Mouse (Mus musculus): ENCODE measurements around the gene Mcf2l. TPM values are rescaled to one million over a fixed set of nuclear protein-coding genes. Genes with fewer than 3 reads are reported as not detected.
A peak's percentile ranks its signal among the peaks of the same experiment; 100 is the strongest.

Mcf2l gene
- polyA plus RNA-seq, 1 experiment from 2014 or later: 18.7 TPM

DNA sequence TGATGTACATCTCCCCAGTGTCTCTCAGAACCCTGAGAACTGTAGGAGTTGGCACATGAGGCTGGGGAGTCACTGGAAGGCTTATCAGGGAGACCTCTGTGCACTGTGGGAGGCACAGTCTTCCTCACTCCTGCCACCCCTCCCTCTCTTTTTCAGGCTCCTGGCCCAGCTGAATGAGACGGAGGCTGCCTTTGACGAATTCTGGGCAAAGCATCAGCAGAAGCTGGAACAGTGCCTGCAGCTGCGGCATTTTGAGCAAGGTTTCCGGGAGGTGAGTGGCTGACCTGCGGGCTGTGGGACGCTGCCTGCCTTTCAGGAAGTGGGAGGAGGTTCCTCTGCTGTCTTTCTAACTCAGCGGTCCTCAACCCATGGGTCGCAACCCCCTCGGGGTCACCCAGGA lies 126.2 kb downstream of the Mcf2l start:
- Histone ChIP-seq H3K27ac (replicated peaks) (no peak overlapping the region), H3K27me3 (no peaks in the 10 kb centered on the region), H3K4me2 (replicated peaks) (no peak overlapping the region), H3K4me3 (replicated peaks) (no peak overlapping the region), H3K36me3 (peaks cover 46% of the 10 kb centered on the region), H3K9ac (no peak overlapping the region), H3K4me1 (peaks cover 25% of the 10 kb centered on the region), H3K9me3 (replicated peaks) (no peaks in the 10 kb centered on the region)
- ATAC-seq (ENCODE audit: insufficient number of reproducible peaks, low FRiP score, low TSS enrichment, low read depth): no peak
- WGBS: 69% methylated on average over 9 of the region's 9 CpGs

DNA sequence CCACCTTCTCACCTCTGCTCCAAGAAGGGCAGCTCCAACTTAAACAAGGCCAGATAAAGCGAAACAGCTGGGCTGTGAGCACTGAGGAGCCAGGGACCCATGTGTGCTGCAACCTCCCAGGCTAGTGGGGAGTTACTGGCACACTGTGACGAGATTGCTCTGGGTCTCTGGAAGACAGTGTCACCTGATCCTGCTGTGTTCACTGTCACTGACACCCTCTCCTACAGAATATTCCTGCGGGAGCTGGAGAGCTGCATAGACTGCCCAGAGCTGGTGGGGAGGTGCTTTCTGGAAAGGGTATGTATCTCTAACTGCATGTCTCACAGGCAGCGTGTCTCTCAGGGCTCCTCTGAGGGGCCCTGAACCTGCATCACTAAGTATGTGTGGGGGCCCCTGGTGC lies 133.9 kb downstream of the Mcf2l start:
- 61% methylated on average over 4 of the region's 4 CpGs for WGBS
- Histone ChIP-seq H3K4me1 (no peaks in the 10 kb centered on the region), H3K4me2 (replicated peaks) (no peak overlapping the region), H3K9ac (no peak overlapping the region), H3K36me3 (peaks cover 55% of the 10 kb centered on the region), H3K9me3 (replicated peaks) (no peaks in the 10 kb centered on the region), H3K4me3 (replicated peaks) (no peak overlapping the region), H3K27me3 (no peaks in the 10 kb centered on the region), H3K27ac (replicated peaks) (no peak overlapping the region)
- ATAC-seq (ENCODE audit: insufficient number of reproducible peaks, low FRiP score, low TSS enrichment, low read depth): no peak

DNA sequence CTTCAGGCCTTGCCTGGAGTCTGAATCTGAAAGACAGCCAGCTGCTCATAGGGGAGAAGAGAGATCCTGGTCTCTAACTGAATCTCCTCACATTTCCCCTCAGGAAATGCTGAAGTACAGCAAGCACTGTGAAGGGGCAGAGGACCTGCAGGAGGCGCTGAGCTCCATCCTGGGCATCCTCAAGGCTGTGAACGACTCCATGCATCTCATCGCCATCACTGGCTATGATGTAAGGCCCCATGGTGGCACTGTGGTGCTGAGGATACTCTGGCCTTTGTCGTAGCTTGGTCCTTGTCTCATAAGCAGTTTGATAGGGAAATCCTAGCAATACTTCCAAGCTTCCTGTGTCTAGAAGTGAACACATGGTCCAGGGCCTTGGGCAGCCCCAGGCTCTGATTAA lies 136.7 kb downstream of the Mcf2l start:
- Histone ChIP-seq H3K9me3 (replicated peaks) (no peaks in the 10 kb centered on the region), H3K4me1 (no peaks in the 10 kb centered on the region), H3K27me3 (no peaks in the 10 kb centered on the region), H3K27ac (replicated peaks) (no peak overlapping the region), H3K4me2 (replicated peaks) (no peak overlapping the region), H3K4me3 (replicated peaks) (no peak overlapping the region), H3K9ac (no peak overlapping the region), H3K36me3 (peaks cover 46% of the 10 kb centered on the region)
- no peak for ATAC-seq (ENCODE audit: insufficient number of reproducible peaks, low FRiP score, low TSS enrichment, low read depth)
- WGBS: 52% methylated on average over 4 of the region's 4 CpGs

DNA sequence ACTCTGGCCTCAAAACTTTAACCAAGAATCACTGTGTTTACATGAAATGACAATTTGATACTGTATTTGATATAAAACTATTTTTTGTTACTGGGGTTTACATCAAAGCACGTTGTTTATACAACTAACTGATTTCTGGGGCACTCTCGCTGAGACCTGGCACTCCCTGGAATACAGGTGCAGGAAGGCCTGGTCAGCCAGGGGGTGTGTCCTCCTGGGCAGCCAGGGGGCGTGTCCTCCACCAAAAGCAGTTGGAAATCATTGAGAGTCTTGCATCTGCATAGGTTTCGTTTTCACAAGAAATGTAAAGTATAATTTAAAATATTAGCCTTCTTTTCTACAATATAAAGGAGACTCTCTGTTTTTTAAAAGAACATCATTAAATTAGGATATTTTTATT lies 146.0 kb downstream of the Mcf2l start:
- WGBS: 46% methylated on average over 4 of the region's 4 CpGs
- no peak for ATAC-seq (ENCODE audit: insufficient number of reproducible peaks, low FRiP score, low TSS enrichment, low read depth)
- H3K9ac ChIP-seq: no peak overlapping the region
- H3K4me1 ChIP-seq: no peaks in the 10 kb centered on the region
- no peak overlapping the region for H3K4me2 ChIP-seq (replicated peaks)
- H3K9me3 ChIP-seq (replicated peaks): no peaks in the 10 kb centered on the region
- no peak overlapping the region for H3K4me3 ChIP-seq (replicated peaks)
- no peak overlapping the region for H3K27ac ChIP-seq (replicated peaks)
- H3K27me3 ChIP-seq: no peaks in the 10 kb centered on the region
- H3K36me3 ChIP-seq: 0 out of 2 replicates have a peak, but pooled peaks cover 12% of the 10 kb centered on the region

DNA sequence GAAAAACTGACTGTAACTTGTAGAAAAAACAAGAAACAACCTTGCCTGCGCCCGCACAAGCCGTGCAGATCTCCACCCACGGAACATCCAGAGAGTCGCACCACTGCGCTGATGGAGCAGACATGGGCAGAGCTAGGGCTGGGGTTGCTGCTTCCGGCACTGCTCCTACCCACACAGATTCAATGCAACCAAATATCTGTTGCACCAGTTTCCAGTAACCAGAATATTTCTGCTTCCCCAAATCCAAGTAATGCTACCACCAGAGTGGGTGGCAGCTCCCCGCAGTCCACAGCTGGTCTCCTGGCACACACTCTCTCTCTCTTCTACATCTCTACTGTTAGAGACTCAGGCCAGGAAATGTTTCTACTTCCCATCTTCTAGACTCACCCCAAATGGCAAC lies 148.2 kb downstream of the Mcf2l start:
- Histone ChIP-seq H3K36me3 (0 out of 2 replicates have a peak, but pooled peaks cover 9% of the 10 kb centered on the region), H3K4me1 (no peaks in the 10 kb centered on the region), H3K4me3 (replicated peaks) (no peak overlapping the region), H3K4me2 (replicated peaks) (no peak overlapping the region), H3K27ac (replicated peaks) (no peak overlapping the region), H3K27me3 (no peaks in the 10 kb centered on the region), H3K9me3 (replicated peaks) (no peaks in the 10 kb centered on the region), H3K9ac (no peak overlapping the region)
- 86% methylated on average over 8 of the region's 8 CpGs for WGBS
- no peak for ATAC-seq (ENCODE audit: insufficient number of reproducible peaks, low FRiP score, low TSS enrichment, low read depth)

DNA sequence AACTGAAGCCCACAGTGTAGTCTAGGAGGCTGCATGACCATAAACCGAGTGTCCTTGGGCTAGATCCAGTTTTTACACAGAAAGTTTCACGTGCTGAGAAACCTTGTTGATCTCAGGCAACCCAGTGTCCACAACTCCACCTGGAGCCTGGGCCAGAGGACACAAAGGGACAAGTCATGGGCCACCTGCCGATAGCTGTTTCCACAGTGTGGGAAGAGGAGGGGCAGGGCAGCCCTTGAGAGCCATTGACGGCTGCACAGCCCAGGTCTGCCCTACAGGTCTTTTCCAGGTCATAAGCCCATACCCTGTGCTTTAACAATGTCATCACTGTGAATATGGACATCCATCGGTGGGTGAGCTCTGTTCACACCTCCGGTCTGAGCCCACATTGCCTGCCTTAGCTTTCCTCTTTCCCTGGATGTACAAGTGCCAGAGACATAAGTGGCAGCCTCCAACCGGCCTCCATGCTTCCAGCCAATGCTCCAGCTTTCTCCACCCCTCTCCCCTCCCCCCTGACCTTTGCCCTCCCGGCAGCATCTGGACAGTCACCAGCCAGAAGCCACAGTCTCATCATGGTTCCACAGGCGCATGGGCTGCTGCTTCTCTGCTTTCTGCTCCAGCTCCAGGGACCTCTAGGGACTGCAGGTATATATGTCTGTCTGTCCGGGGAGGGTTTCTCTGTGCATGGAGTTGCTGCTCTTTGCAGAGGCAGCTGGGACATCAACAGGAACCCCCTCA lies 152.1 kb downstream of the Mcf2l start, which contains the start of gene F7:
Gene F7, plus strand, starts transcription at position 548 of the 738 bp plus-strand sequence.
- Histone ChIP-seq H3K4me1 (no peaks in the 10 kb centered on the region), H3K27ac (replicated peaks) (no peak within 1 kb of the TSS), H3K9ac (no peak within 1 kb of the TSS), H3K27me3 (no peaks in the 10 kb centered on the region), H3K4me3 (replicated peaks) (no peak within 1 kb of the TSS), H3K36me3 (no peaks in the 10 kb centered on the region), H3K4me2 (replicated peaks) (no peak within 1 kb of the TSS), H3K9me3 (replicated peaks) (no peaks in the 10 kb centered on the region)
- ATAC-seq (ENCODE audit: insufficient number of reproducible peaks, low FRiP score, low TSS enrichment, low read depth): no peak
- 57% methylated on average over 10 of the region's 10 CpGs for WGBS

DNA sequence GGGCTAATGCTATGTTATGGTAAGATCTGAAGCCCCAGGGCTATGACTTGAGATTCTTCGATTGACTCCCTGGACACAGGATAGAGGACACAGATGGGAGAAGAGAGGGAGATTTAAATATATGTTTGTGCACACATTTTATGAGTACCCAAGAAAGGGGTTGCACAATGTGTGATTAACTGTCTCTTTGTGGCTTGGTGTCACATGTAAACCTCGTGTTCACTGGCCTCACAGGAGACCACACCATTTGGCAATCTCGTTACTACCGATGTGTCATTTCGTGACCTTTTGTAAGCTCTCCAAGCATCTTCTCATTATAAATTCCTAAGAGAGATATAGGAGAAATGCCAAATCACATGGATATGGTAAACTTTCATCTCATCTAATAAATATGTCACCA lies 154.0 kb downstream of the Mcf2l start:
- Histone ChIP-seq H3K4me3 (replicated peaks) (no peak overlapping the region), H3K27me3 (no peaks in the 10 kb centered on the region), H3K9ac (no peak overlapping the region), H3K36me3 (no peaks in the 10 kb centered on the region), H3K4me2 (replicated peaks) (no peak overlapping the region), H3K4me1 (no peaks in the 10 kb centered on the region), H3K27ac (replicated peaks) (no peak overlapping the region), H3K9me3 (replicated peaks) (no peaks in the 10 kb centered on the region)
- WGBS: 86% methylated on average over 5 of the region's 5 CpGs
- no peak for ATAC-seq (ENCODE audit: insufficient number of reproducible peaks, low FRiP score, low TSS enrichment, low read depth)

DNA sequence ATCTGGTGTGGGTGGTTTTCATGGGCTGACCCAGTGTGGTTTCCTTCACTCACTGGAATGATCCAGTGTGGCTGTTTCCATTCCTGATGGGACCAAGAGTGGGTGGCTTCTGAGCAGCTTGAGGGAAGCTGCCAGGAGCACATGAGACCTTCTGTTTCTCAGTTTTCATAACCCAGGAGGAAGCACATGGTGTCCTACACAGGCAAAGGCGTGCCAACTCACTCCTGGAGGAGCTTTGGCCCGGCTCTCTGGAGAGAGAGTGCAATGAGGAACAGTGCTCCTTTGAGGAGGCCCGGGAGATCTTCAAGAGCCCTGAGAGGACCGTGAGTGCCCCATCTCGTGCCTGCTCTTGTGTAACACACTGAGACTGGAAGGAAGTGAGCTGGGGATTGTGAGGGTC lies 154.9 kb downstream of the Mcf2l start:
- no peak for ATAC-seq (ENCODE audit: insufficient number of reproducible peaks, low FRiP score, low TSS enrichment, low read depth)
- H3K9ac ChIP-seq: no peak overlapping the region
- 64% methylated on average over 5 of the region's 5 CpGs for WGBS

DNA sequence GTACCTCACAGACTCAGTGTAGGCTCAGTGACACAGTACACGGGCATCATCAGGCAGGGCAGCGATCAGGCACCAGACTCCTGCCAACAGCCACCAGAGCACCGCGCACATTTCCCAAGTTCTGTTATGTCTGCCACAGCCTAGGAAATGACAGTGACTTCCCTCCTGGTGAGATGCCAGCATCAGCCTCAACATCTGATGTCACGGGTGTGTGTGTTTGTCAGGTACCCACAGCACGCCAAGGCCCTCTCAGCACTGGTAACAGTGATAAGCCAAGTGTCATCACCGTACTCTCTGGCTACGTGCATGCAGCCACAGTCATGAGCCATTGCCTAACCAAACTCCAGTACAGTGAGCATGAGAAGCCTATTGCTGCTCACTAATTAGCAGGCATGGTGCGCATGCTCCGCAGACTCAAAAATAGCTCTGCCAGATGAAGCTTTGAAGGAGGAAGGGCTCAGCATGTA lies 162.8 kb downstream of the Mcf2l start:
- WGBS: 80% methylated on average over 10 of the region's 10 CpGs
- Histone ChIP-seq H3K27ac (replicated peaks) (0 out of 2 replicates have a peak overlapping the region, but pooled peaks have one; percentile 11), H3K4me3 (replicated peaks) (no peak overlapping the region), H3K4me1 (peaks cover 8% of the 10 kb centered on the region; the same call in 1 of the 2 replicates), H3K27me3 (no peaks in the 10 kb centered on the region), H3K4me2 (replicated peaks) (no peak overlapping the region), H3K9me3 (replicated peaks) (no peaks in the 10 kb centered on the region), H3K36me3 (no peaks in the 10 kb centered on the region), H3K9ac (no peak overlapping the region)
- no peak for ATAC-seq (ENCODE audit: insufficient number of reproducible peaks, low FRiP score, low TSS enrichment, low read depth)

More for the DNA sequence above, 154.9 kb downstream of the Mcf2l start:
- Histone ChIP-seq H3K27ac (replicated peaks) (no peak overlapping the region), H3K9me3 (replicated peaks) (no peaks in the 10 kb centered on the region), H3K27me3 (no peaks in the 10 kb centered on the region), H3K4me1 (no peaks in the 10 kb centered on the region), H3K4me2 (replicated peaks) (no peak overlapping the region), H3K4me3 (replicated peaks) (no peak overlapping the region), H3K36me3 (no peaks in the 10 kb centered on the region)

DNA sequence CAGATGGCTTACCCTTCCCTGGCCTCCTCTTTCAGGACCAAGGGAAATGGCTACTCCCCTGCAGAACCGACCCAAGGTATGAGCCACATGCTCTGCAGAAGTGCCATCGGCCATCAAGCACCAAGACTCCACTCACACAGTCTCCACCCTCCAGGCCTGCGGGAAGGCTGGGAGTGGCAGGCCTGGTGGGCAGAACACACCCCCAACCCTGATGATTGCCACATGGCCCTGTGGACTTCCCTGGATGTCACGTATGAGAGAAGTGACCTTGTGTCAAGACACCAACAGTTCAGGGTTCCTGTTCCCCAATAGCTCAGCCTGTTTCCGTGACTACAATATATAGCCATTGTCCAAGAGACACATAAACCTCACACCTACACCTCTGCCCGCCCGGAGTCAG lies 163.4 kb downstream of the Mcf2l start, which contains the start of gene F10:
Gene F10, plus strand, starts transcription at position 294 of the 400 bp plus-strand sequence.
- Histone ChIP-seq H3K27me3 (no peaks in the 10 kb centered on the region), H3K4me1 (peaks cover 8% of the 10 kb centered on the region; the same call in 1 of the 2 replicates), H3K9ac (no peak within 1 kb of the TSS), H3K4me2 (replicated peaks) (no peak within 1 kb of the TSS), H3K36me3 (no peaks in the 10 kb centered on the region), H3K4me3 (replicated peaks) (no peak within 1 kb of the TSS), H3K9me3 (replicated peaks) (no peaks in the 10 kb centered on the region), H3K27ac (replicated peaks) (peak within 1 kb of the TSS; percentile 11; the same call in 1 of the 2 replicates)
- no peak for ATAC-seq (ENCODE audit: insufficient number of reproducible peaks, low FRiP score, low TSS enrichment, low read depth)
- 62% methylated on average over 7 of the region's 7 CpGs for WGBS

DNA sequence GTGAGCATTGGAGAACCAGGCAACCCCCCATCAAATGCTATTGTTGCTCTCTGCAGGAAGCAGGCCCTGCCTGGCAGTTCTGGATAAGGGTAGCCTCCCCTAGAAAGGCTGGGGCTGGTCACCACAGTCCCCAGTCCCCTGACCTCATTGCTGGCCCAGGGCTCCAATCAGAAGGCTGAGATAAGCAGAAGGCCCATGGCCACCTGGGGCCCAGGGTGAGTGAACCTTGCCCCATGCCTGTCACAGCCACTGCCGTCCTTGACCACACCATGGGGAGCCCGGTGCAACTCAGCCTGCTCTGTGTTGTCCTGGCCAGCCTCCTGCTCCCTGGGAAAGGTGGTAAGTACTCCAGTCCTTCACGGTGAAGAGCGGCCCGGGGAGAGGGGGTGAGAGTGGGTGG lies 164.0 kb downstream of the Mcf2l start:
- no peak overlapping the region for H3K4me2 ChIP-seq (replicated peaks)
- H3K27ac ChIP-seq (replicated peaks): no peak overlapping the region
- no peaks in the 10 kb centered on the region for H3K27me3 ChIP-seq
- no peaks in the 10 kb centered on the region for H3K9me3 ChIP-seq (replicated peaks)
- ATAC-seq (ENCODE audit: insufficient number of reproducible peaks, low FRiP score, low TSS enrichment, low read depth): no peak
- no peaks in the 10 kb centered on the region for H3K36me3 ChIP-seq
- H3K4me3 ChIP-seq (replicated peaks): no peak overlapping the region
- H3K9ac ChIP-seq: no peak overlapping the region
- WGBS: 62% methylated on average over 5 of the region's 5 CpGs
- H3K4me1 ChIP-seq: peaks cover 8% of the 10 kb centered on the region; the same call in 1 of the 2 replicates

DNA sequence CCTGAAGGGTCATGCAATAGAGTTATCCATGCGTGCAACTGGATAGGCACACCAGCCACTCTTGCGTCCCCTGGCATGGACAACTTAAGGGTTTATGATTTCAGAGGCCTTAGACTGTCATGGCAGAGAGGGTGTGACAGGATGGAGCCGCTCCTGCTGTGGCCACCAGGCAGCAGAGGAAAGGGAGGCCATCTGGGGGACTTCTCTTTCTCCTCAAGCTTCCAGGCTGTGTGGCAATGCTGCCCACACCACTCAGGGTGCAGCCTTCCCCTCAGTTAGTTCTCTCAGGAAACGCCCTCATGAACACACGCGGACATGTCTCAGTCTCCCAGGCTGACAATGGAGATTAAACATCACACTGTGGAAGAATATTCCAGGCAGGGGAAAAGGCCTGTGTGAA lies 165.4 kb downstream of the Mcf2l start:
- no peaks in the 10 kb centered on the region for H3K36me3 ChIP-seq
- no peak overlapping the region for H3K4me3 ChIP-seq (replicated peaks)
- no peak overlapping the region for H3K4me2 ChIP-seq (replicated peaks)
- H3K9me3 ChIP-seq (replicated peaks): no peaks in the 10 kb centered on the region
- H3K27me3 ChIP-seq: no peaks in the 10 kb centered on the region
- 75% methylated on average over 6 of the region's 6 CpGs for WGBS
- H3K4me1 ChIP-seq: peaks cover 8% of the 10 kb centered on the region; the same call in 1 of the 2 replicates
- H3K27ac ChIP-seq (replicated peaks): no peak overlapping the region
- ATAC-seq (ENCODE audit: insufficient number of reproducible peaks, low FRiP score, low TSS enrichment, low read depth): no peak
- no peak overlapping the region for H3K9ac ChIP-seq
